Mouse (Mus musculus): Measurements from ENCODE around the gene Tigar.

DNA sequence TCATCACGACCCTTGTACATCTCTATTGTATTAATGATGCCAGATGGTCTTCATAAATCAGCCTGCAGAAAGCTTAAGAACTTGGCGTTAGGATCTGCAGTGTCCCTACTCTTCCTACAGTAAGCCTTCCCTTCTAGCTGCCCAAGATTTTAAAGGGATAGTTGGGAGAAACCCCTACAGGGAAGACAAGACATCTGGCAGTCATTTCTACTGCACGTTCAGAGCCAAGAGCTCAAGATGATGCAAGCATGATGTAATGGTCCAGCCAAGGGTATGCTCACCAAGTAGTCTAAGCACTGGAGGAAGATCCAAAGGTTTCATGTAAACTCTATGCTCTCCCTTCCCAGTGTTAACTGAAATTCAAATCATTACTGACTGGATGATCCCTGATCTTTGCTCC lies 23.4 kb upstream of the Tigar start:
- TF ChIP-seq POLR2A (IDR thresholded peaks at IDR 0.05; ENCODE audit: low read depth, low read length) = no peak
- no peak for TF ChIP-seq CTCF (IDR thresholded peaks at IDR 0.05; ENCODE audit: extremely low read depth, insufficient read length, insufficient replicate concordance, low read depth, low read length)

All from small intestine, adult 2 months (tissue).